Mouse (Mus musculus) lung, postnatal 0 days (tissue): Measurements from ENCODE around the gene Crispld2. TPM values are rescaled to one million over a fixed set of nuclear protein-coding genes. Genes with fewer than 3 reads are reported as not detected.

Experiments used
- ATAC-seq: fragments of 200-750 bp; cut with Nextera tagmentation; 2 replicates; pipeline ENCODE4 v1.8.0; 2017; ENCODE audit warnings: moderate library complexity
- DNase-seq: peaks from one replicate; pipeline ENCODE4 v3.0.0-alpha.2; 2016; ENCODE audit warnings: low spot score
- H3K27ac ChIP-seq: fragments of 300-500 bp; sonication (generic); 2 replicates; pipeline ENCODE4 v1.5.1; 2014; ENCODE audit warnings: antibody characterized with exemption, mild to moderate bottlenecking, low read length, mixed read lengths
- H3K27me3 ChIP-seq: fragments of 300-500 bp; sonication (generic); replicated peaks from 2 replicates; pipeline ENCODE4 v1.6.1; 2014; ENCODE audit warnings: low read length, mixed read lengths; ENCODE audit not compliant: insufficient read depth
- H3K36me3 ChIP-seq: fragments of 300-500 bp; sonication (generic); 2 replicates; pipeline ENCODE4 v1.6.1; 2014; ENCODE audit warnings: low read length, mixed read lengths; ENCODE audit not compliant: insufficient read depth
- H3K4me1 ChIP-seq: fragments of 300-500 bp; sonication (generic); 2 replicates; pipeline ENCODE4 v1.6.1; 2014; ENCODE audit warnings: antibody characterized with exemption, low read depth, low read length, mixed read lengths; ENCODE audit not compliant: insufficient read depth
- H3K4me2 ChIP-seq: fragments of 300-500 bp; sonication (generic); replicated peaks from 2 replicates; pipeline ENCODE4 v1.6.1; 2014; ENCODE audit warnings: low read depth, mild to moderate bottlenecking, low read length, moderate library complexity, mixed read lengths
- H3K4me3 ChIP-seq: fragments of 300-500 bp; sonication (generic); 2 replicates; pipeline ENCODE4 v1.5.1; 2014; ENCODE audit warnings: low read depth, low read length
- H3K9ac ChIP-seq: fragments of 300-500 bp; sonication (generic); replicated peaks from 2 replicates; pipeline ENCODE4 v1.6.1; 2014; ENCODE audit warnings: low read depth, mild to moderate bottlenecking
- H3K9me3 ChIP-seq: fragments of 300-500 bp; sonication (generic); 2 replicates; pipeline ENCODE4 v1.6.1; 2016; ENCODE audit warnings: low read length, mixed read lengths
- CTCF ChIP-seq: IDR thresholded peaks from 2 replicates; pipeline ENCODE4 v1.5.1; 2016; ENCODE audit warnings: antibody characterized with exemption, mild to moderate bottlenecking
- EP300 ChIP-seq: IDR thresholded peaks from 2 replicates; pipeline ENCODE4 v1.6.1; 2016; ENCODE audit warnings: antibody characterized with exemption, mild to moderate bottlenecking, control low read depth
- WGBS: fragments of 180-500 bp; shearing (Covaris S2); extraction: QIAGEN DNeasy Blood & Tissue Kit; methylation state at CpG from one replicate; pipeline ENCODE4 v1.1.7; 2014; 5-methylcytosine and 5-hydroxymethylcytosine counted together
- polyA plus RNA-seq: library from polyadenylated mRNA; unstranded; fragments of >200 nt; fragmentation: Nextera tagmentation; extraction: Ambion mirVana; gene quantifications from 2 replicates; pipeline ENCODE4 v1.2.1, GENCODE M21; 2015

The Crispld2 gene
- polyA plus RNA-seq, 1 experiment from 2014 or later: 16.8 TPM

DNA sequence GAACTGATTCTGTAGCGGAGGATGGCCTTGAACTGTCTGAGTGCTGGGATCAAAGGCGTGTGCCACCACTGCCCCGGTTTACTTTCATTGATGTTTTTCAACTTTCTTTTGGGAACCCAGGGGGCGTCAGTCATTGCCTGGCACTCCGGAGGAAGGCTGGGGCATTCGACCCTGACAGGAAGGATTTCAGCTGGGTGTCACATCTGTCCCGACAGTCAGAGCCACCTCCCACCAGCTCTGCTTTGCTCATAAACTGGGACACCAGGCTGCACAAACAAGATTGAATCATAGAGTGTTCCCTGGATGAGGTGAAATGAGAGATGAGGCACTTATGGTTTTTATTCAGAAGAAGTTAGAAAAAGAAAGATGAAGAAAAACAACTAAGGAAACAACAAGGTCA is 40.0 kb upstream of the Crispld2 start:
- H3K4me1 ChIP-seq: no peaks in the 10 kb centered on the region
- no peak overlapping the region for H3K9ac ChIP-seq
- TF ChIP-seq CTCF (no peak), EP300 (no peak)
- H3K27ac ChIP-seq: no peak overlapping the region
- H3K9me3 ChIP-seq: no peaks in the 10 kb centered on the region
- H3K4me3 ChIP-seq: no peak overlapping the region
- no peak for DNase-seq
- no peaks in the 10 kb centered on the region for H3K27me3 ChIP-seq
- no peak for ATAC-seq
- peaks cover 47% of the 10 kb centered on the region for H3K36me3 ChIP-seq
- H3K4me2 ChIP-seq: no peak overlapping the region
- WGBS: 79% methylated on average over 7 of the region's 7 CpGs

DNA sequence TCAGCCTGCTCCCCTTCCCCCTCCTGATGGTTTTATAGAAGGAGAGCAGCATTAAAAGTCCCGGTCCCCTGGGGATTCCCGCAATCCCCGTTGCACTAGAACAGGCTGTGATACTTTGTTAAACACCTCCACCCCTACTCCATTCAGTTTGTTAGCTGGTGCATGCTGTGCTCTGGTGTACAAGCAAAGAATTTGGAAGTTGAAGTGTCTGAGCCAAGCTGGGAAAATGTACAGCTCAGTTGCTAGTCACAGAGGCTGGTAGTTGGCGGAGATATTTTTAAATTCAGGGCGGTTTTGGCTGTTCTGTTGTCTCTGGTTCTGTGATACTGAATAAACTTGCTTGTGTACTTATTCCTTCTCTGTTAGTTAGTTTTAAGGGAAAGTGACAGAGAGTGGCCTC is 39.5 kb upstream of the Crispld2 start:
- 90% methylated on average over 5 of the region's 5 CpGs for WGBS
- TF ChIP-seq EP300 (no peak), CTCF (no peak)
- Histone ChIP-seq H3K9me3 (no peaks in the 10 kb centered on the region), H3K4me2 (no peak overlapping the region), H3K4me3 (no peak overlapping the region), H3K36me3 (peaks cover 50% of the 10 kb centered on the region), H3K9ac (no peak overlapping the region), H3K27ac (no peak overlapping the region), H3K27me3 (no peaks in the 10 kb centered on the region), H3K4me1 (no peaks in the 10 kb centered on the region)
- ATAC-seq (no peak), DNase-seq (no peak)

DNA sequence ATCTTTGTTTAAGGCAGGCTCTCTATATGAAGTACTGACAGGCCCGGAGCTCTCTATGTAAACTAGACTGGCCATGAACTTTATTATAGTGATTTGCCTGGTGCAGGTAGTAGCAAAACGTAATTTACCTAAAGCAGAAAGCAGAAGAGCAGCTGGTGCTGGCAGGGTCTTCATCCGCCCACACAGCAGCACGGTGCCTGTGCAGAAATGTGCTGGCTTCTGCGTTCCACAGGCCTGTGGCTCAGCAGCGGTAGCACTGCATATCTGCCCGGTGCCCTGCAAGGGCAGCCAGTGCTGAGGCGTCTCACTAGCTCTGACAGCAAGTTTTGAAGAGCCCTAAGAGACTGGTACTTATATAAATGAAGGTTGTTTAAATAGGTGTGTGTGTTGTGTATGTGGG is 36.9 kb upstream of the Crispld2 start:
- DNase-seq (no peak), ATAC-seq (no peak)
- H3K4me1 ChIP-seq: no peaks in the 10 kb centered on the region
- TF ChIP-seq EP300: no peak
- no peak for TF ChIP-seq CTCF
- no peak overlapping the region for H3K4me2 ChIP-seq
- H3K9ac ChIP-seq: no peak overlapping the region
- H3K27ac ChIP-seq: no peak overlapping the region
- no peaks in the 10 kb centered on the region for H3K9me3 ChIP-seq
- WGBS: 90% methylated on average over 8 of the region's 8 CpGs
- H3K27me3 ChIP-seq: no peaks in the 10 kb centered on the region
- peaks cover 49% of the 10 kb centered on the region for H3K36me3 ChIP-seq
- H3K4me3 ChIP-seq: no peak overlapping the region

DNA sequence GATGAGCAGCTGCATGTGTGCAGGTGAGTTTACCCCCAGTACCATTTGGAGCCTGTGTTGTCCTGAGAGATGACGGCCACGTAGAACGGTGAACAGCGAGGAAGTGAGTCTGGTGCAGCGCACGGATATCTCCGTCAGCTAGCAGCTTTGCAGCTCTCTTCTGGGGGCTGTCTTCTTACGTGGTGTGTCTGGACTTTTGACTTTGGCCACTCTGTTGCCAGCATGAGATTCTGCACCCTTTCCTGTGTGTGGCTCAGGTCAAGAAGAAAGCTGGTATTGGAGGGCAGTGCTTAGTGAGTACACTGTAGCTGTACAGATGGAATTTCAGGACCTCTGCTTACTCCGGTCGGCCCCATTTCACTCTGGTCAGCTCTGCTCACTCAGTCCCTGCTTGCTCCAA is 34.2 kb upstream of the Crispld2 start:
- no peak for ATAC-seq
- DNase-seq: no peak
- WGBS: 95% methylated on average over 10 of the region's 10 CpGs
- TF ChIP-seq CTCF (no peak), EP300 (no peak)
- Histone ChIP-seq H3K4me3 (no peak overlapping the region), H3K4me1 (no peaks in the 10 kb centered on the region), H3K4me2 (no peak overlapping the region), H3K27me3 (no peaks in the 10 kb centered on the region), H3K27ac (no peak overlapping the region), H3K36me3 (peaks cover 35% of the 10 kb centered on the region; the same call in 1 of the 2 replicates), H3K9ac (no peak overlapping the region), H3K9me3 (no peaks in the 10 kb centered on the region)

DNA sequence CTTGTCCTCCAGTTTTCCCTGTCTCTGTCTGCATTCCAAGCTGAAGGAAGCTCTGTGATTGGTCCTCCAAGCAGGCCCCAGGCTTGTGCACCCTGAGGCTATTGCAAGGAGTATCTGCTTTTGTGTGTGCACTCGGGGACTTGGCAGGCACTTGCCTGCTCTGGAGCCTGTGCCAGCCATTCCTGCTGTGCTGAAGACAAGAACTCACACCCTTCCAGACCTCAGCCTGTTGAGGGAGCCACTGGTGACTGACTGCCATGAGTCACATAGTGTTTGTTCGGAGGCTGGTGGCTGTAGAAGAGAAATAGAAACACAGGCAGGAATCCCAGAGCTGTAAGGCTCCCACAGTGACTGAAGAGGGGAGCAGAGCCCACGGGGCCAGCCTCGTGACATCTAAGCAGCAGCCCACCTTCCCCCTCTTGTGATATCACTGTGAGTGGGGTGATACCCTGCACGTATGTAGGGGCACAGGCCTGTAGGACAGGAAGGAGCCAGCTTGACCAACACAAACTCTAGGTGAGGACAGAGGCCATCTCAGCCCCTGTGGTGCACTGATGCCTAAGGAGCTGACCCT is 31.6 kb upstream of the Crispld2 start:
- Histone ChIP-seq H3K4me2 (no peak overlapping the region), H3K9ac (no peak overlapping the region), H3K27ac (no peak overlapping the region), H3K9me3 (no peaks in the 10 kb centered on the region), H3K27me3 (no peaks in the 10 kb centered on the region), H3K4me1 (no peaks in the 10 kb centered on the region), H3K36me3 (0 out of 2 replicates have a peak, but pooled peaks cover 14% of the 10 kb centered on the region), H3K4me3 (no peak overlapping the region)
- WGBS: 63% methylated on average over 5 of the region's 5 CpGs
- peak; percentile 65 for ATAC-seq
- peak; percentile 45 for DNase-seq
- no peak for TF ChIP-seq EP300
- TF ChIP-seq CTCF: 0 out of 2 replicates have a peak, but pooled peaks have one; percentile 20

DNA sequence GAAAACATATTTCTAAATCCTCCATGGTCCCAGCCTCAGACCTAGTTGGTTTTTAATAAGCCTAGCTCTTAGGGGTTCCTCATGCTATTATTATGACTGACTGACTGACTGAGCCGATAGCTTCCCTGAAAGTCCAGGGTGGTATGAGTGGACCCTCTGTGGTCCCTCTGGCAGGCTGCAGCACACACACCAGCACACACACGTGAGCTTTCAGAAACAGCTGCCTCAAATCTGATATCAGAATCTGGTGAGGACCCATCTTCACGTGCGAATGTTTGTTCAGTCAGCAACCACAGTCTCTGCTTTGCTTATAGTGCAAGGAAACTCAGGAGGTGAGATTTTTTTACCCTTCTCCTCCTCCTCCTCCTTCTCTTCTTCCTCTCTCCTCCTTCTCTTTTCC is 27.4 kb upstream of the Crispld2 start:
- Histone ChIP-seq H3K36me3 (no peaks in the 10 kb centered on the region), H3K4me2 (no peak overlapping the region), H3K4me3 (no peak overlapping the region), H3K27me3 (no peaks in the 10 kb centered on the region), H3K9ac (no peak overlapping the region), H3K4me1 (no peaks in the 10 kb centered on the region), H3K9me3 (no peaks in the 10 kb centered on the region), H3K27ac (no peak overlapping the region)
- 50% methylated on average over 4 of the region's 4 CpGs for WGBS
- no peak for TF ChIP-seq EP300
- ATAC-seq (no peak), DNase-seq (no peak)

DNA sequence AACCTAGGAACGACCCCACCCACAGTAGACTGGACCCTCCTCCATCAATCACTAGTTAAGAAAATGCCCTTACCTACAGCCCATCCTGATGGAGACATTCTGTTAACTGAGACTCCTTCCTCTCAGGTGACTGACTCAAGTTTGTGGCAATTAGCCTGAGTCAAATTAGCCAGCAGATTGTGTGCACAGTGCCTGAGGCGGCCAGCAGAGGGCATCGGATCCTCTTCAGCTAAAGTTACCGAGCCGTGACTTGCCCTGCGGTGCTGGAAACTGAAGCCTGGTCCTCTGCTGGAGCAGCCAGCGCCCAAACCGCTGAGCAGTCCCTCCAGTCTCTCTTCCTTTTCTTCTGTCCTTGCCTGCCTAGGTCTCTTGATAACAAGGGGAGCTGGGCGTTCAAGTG is 24.8 kb upstream of the Crispld2 start:
- 82% methylated on average over 9 of the region's 9 CpGs for WGBS
- Histone ChIP-seq H3K9me3 (no peaks in the 10 kb centered on the region), H3K36me3 (no peaks in the 10 kb centered on the region), H3K4me2 (no peak overlapping the region), H3K4me3 (no peak overlapping the region), H3K9ac (no peak overlapping the region), H3K27me3 (no peaks in the 10 kb centered on the region), H3K4me1 (no peaks in the 10 kb centered on the region), H3K27ac (no peak overlapping the region)
- ATAC-seq (no peak), DNase-seq (no peak)
- no peak for TF ChIP-seq CTCF
- TF ChIP-seq EP300: no peak
